Mouse (Mus musculus): ENCODE measurements around the gene Zyg11a. TPM values are rescaled to one million over a fixed set of nuclear protein-coding genes. Genes with fewer than 3 reads are reported as not detected.
A peak's percentile ranks its signal among the peaks of the same experiment; 100 is the strongest.

Zyg11a gene
- polyA plus RNA-seq, 1 experiment from 2014 or later = not detected

- H3K27me3 ChIP-seq (ENCODE audit: control insufficient read depth, insufficient read depth, low read length) = peaks cover 13% of the 10 kb centered on the region
- H3K4me1 ChIP-seq (ENCODE audit: control insufficient read depth, insufficient read depth, low read length) = no peaks in the 10 kb centered on the region
- H3K4me3 ChIP-seq (ENCODE audit: low read depth, low read length) = no peak overlapping the region
- H3K9ac ChIP-seq (replicated peaks; ENCODE audit: low read depth, low read length) = no peak overlapping the region
- no peak overlapping the region for H3K4me2 ChIP-seq (ENCODE audit: low read depth, low read length)
- H3K36me3 ChIP-seq (ENCODE audit: control insufficient read depth, insufficient read depth, low read length) = no peaks in the 10 kb centered on the region
- H3K9me3 ChIP-seq (ENCODE audit: control insufficient read depth, low read length) = no peaks in the 10 kb centered on the region
- ATAC-seq (ENCODE audit: low read depth) = no peak
- no peak overlapping the region for H3K27ac ChIP-seq (ENCODE audit: low read depth, low read length)
- 84% methylated on average over 2 of the region's 2 CpGs for WGBS
Measured at GRCm38 (mm10) chr4:108213023-108213422, 4.8 kb downstream of the Zyg11a start.

- Histone ChIP-seq H3K27me3 (ENCODE audit: control insufficient read depth, insufficient read depth, low read length) (no peaks in the 10 kb centered on the region), H3K4me1 (ENCODE audit: control insufficient read depth, insufficient read depth, low read length) (no peaks in the 10 kb centered on the region), H3K4me2 (ENCODE audit: low read depth, low read length) (no peak overlapping the region), H3K9ac (replicated peaks; ENCODE audit: low read depth, low read length) (no peak overlapping the region), H3K27ac (ENCODE audit: low read depth, low read length) (no peak overlapping the region), H3K4me3 (ENCODE audit: low read depth, low read length) (no peak overlapping the region), H3K9me3 (ENCODE audit: control insufficient read depth, low read length) (no peaks in the 10 kb centered on the region), H3K36me3 (ENCODE audit: control insufficient read depth, insufficient read depth, low read length) (no peaks in the 10 kb centered on the region)
- 95% methylated on average over 6 of the region's 6 CpGs for WGBS
- ATAC-seq (ENCODE audit: low read depth) = no peak
Measured at GRCm38 (mm10) chr4:108204629-108205028, 13.2 kb downstream of the Zyg11a start.

- no peaks in the 10 kb centered on the region for H3K27me3 ChIP-seq (ENCODE audit: control insufficient read depth, insufficient read depth, low read length)
- H3K4me3 ChIP-seq (ENCODE audit: low read depth, low read length) = no peak overlapping the region
- H3K4me1 ChIP-seq (ENCODE audit: control insufficient read depth, insufficient read depth, low read length) = no peaks in the 10 kb centered on the region
- H3K9ac ChIP-seq (replicated peaks; ENCODE audit: low read depth, low read length) = no peak overlapping the region
- no peaks in the 10 kb centered on the region for H3K9me3 ChIP-seq (ENCODE audit: control insufficient read depth, low read length)
- no peak for ATAC-seq (ENCODE audit: low read depth)
- 71% methylated on average over 2 of the region's 2 CpGs for WGBS
- H3K27ac ChIP-seq (ENCODE audit: low read depth, low read length) = no peak overlapping the region
- H3K4me2 ChIP-seq (ENCODE audit: low read depth, low read length) = no peak overlapping the region
- H3K36me3 ChIP-seq (ENCODE audit: control insufficient read depth, insufficient read depth, low read length) = no peaks in the 10 kb centered on the region
Measured at GRCm38 (mm10) chr4:108199236-108199635, 18.6 kb downstream of the Zyg11a start.

- no peaks in the 10 kb centered on the region for H3K27me3 ChIP-seq (ENCODE audit: control insufficient read depth, insufficient read depth, low read length)
- 59% methylated on average over 6 of the region's 6 CpGs for WGBS
- no peaks in the 10 kb centered on the region for H3K9me3 ChIP-seq (ENCODE audit: control insufficient read depth, low read length)
- no peaks in the 10 kb centered on the region for H3K36me3 ChIP-seq (ENCODE audit: control insufficient read depth, insufficient read depth, low read length)
- no peak for ATAC-seq (ENCODE audit: low read depth)
- no peaks in the 10 kb centered on the region for H3K4me1 ChIP-seq (ENCODE audit: control insufficient read depth, insufficient read depth, low read length)
- no peak overlapping the region for H3K4me3 ChIP-seq (ENCODE audit: low read depth, low read length)
- H3K4me2 ChIP-seq (ENCODE audit: low read depth, low read length) = no peak overlapping the region
- H3K9ac ChIP-seq (replicated peaks; ENCODE audit: low read depth, low read length) = no peak overlapping the region
- no peak overlapping the region for H3K27ac ChIP-seq (ENCODE audit: low read depth, low read length)
Measured at GRCm38 (mm10) chr4:108196277-108196855, 21.5 kb downstream of the Zyg11a start.

- H3K9me3 ChIP-seq (ENCODE audit: control insufficient read depth, low read length) = no peaks in the 10 kb centered on the region
- ATAC-seq (ENCODE audit: low read depth) = no peak
- no peak overlapping the region for H3K4me2 ChIP-seq (ENCODE audit: low read depth, low read length)
- 69% methylated on average over 2 of the region's 2 CpGs for WGBS
- H3K4me1 ChIP-seq (ENCODE audit: control insufficient read depth, insufficient read depth, low read length) = no peaks in the 10 kb centered on the region
- no peak overlapping the region for H3K9ac ChIP-seq (replicated peaks; ENCODE audit: low read depth, low read length)
- H3K27ac ChIP-seq (ENCODE audit: low read depth, low read length) = no peak overlapping the region
- H3K27me3 ChIP-seq (ENCODE audit: control insufficient read depth, insufficient read depth, low read length) = no peaks in the 10 kb centered on the region
- no peaks in the 10 kb centered on the region for H3K36me3 ChIP-seq (ENCODE audit: control insufficient read depth, insufficient read depth, low read length)
- no peak overlapping the region for H3K4me3 ChIP-seq (ENCODE audit: low read depth, low read length)
Measured at GRCm38 (mm10) chr4:108192821-108193323, 25.0 kb downstream of the Zyg11a start.

- no peak overlapping the region for H3K9ac ChIP-seq (replicated peaks; ENCODE audit: low read depth, low read length)
- H3K9me3 ChIP-seq (ENCODE audit: control insufficient read depth, low read length) = no peaks in the 10 kb centered on the region
- no peak overlapping the region for H3K27ac ChIP-seq (ENCODE audit: low read depth, low read length)
- no peaks in the 10 kb centered on the region for H3K36me3 ChIP-seq (ENCODE audit: control insufficient read depth, insufficient read depth, low read length)
- no peak overlapping the region for H3K4me2 ChIP-seq (ENCODE audit: low read depth, low read length)
- H3K4me3 ChIP-seq (ENCODE audit: low read depth, low read length) = no peak overlapping the region
- H3K4me1 ChIP-seq (ENCODE audit: control insufficient read depth, insufficient read depth, low read length) = no peaks in the 10 kb centered on the region
- ATAC-seq (ENCODE audit: low read depth) = no peak
- WGBS = 38% methylated on average over 1 of the region's 1 CpGs
- no peaks in the 10 kb centered on the region for H3K27me3 ChIP-seq (ENCODE audit: control insufficient read depth, insufficient read depth, low read length)
Measured at GRCm38 (mm10) chr4:108182278-108182677, 35.6 kb downstream of the Zyg11a start.

GRCm38 (mm10) chr4:108168056-108168455, 49.8 kb downstream of the Zyg11a start:
- ATAC-seq (ENCODE audit: low read depth) = no peak
- H3K27ac ChIP-seq (ENCODE audit: low read depth, low read length) = no peak overlapping the region
- no peaks in the 10 kb centered on the region for H3K4me1 ChIP-seq (ENCODE audit: control insufficient read depth, insufficient read depth, low read length)
- H3K4me3 ChIP-seq (ENCODE audit: low read depth, low read length) = no peak overlapping the region
- no peaks in the 10 kb centered on the region for H3K9me3 ChIP-seq (ENCODE audit: control insufficient read depth, low read length)
- H3K9ac ChIP-seq (replicated peaks; ENCODE audit: low read depth, low read length) = no peak overlapping the region
- 84% methylated on average over 6 of the region's 6 CpGs for WGBS
- no peaks in the 10 kb centered on the region for H3K27me3 ChIP-seq (ENCODE audit: control insufficient read depth, insufficient read depth, low read length)
- no peak overlapping the region for H3K4me2 ChIP-seq (ENCODE audit: low read depth, low read length)
- H3K36me3 ChIP-seq (ENCODE audit: control insufficient read depth, insufficient read depth, low read length) = no peaks in the 10 kb centered on the region

GRCm38 (mm10) chr4:108166874-108167273, 51.0 kb downstream of the Zyg11a start:
- H3K4me1 ChIP-seq (ENCODE audit: control insufficient read depth, insufficient read depth, low read length) = no peaks in the 10 kb centered on the region
- no peaks in the 10 kb centered on the region for H3K27me3 ChIP-seq (ENCODE audit: control insufficient read depth, insufficient read depth, low read length)
- 91% methylated on average over 4 of the region's 4 CpGs for WGBS
- no peak overlapping the region for H3K9ac ChIP-seq (replicated peaks; ENCODE audit: low read depth, low read length)
- no peaks in the 10 kb centered on the region for H3K9me3 ChIP-seq (ENCODE audit: control insufficient read depth, low read length)
- no peak overlapping the region for H3K4me3 ChIP-seq (ENCODE audit: low read depth, low read length)
- H3K36me3 ChIP-seq (ENCODE audit: control insufficient read depth, insufficient read depth, low read length) = no peaks in the 10 kb centered on the region
- ATAC-seq (ENCODE audit: low read depth) = no peak
- H3K4me2 ChIP-seq (ENCODE audit: low read depth, low read length) = no peak overlapping the region
- H3K27ac ChIP-seq (ENCODE audit: low read depth, low read length) = no peak overlapping the region

- Histone ChIP-seq H3K4me1 (ENCODE audit: control insufficient read depth, insufficient read depth, low read length) (no peaks in the 10 kb centered on the region), H3K4me2 (ENCODE audit: low read depth, low read length) (peak within 1 kb of the TSS; percentile 96), H3K9me3 (ENCODE audit: control insufficient read depth, low read length) (no peaks in the 10 kb centered on the region), H3K36me3 (ENCODE audit: control insufficient read depth, insufficient read depth, low read length) (no peaks in the 10 kb centered on the region), H3K9ac (replicated peaks; ENCODE audit: low read depth, low read length) (peak within 1 kb of the TSS; percentile 54), H3K27ac (ENCODE audit: low read depth, low read length) (no peak within 1 kb of the TSS), H3K27me3 (ENCODE audit: control insufficient read depth, insufficient read depth, low read length) (no peaks in the 10 kb centered on the region), H3K4me3 (ENCODE audit: low read depth, low read length) (peak within 1 kb of the TSS; percentile 49)
- WGBS = 1% methylated on average over 43 of the region's 43 CpGs
- ATAC-seq (ENCODE audit: low read depth) = peak; percentile 56; the same call in 1 of the 2 replicates
Measured at GRCm38 (mm10) chr4:108165152-108165895, 52.5 kb downstream of the Zyg11a start, which contains the start of gene Echdc2. Echdc2 (plus strand) TSS chr4:108165437.
